Mouse (Mus musculus) stomach, embryonic 14.5 days (tissue): Measurements from ENCODE around the gene Hs6st1. TPM values are rescaled to one million over a fixed set of nuclear protein-coding genes. Genes with fewer than 3 reads are reported as not detected.
"Not testable (repeated sequence)": the region's sequence is repeated elsewhere in the genome, so short reads cannot be mapped to it uniquely, and the experiment has no call there.

Source experiments
- ATAC-seq: fragments of 200-750 bp; cut with Nextera tagmentation; 2 replicates; pipeline ENCODE4 v1.8.0; 2017; ENCODE audit warnings: low read depth, moderate TSS enrichment; ENCODE audit not compliant: insufficient number of reproducible peaks, insufficient read depth, low FRiP score
- H3K27ac ChIP-seq: fragments of 300-500 bp; sonication (generic); 2 replicates; pipeline ENCODE4 v1.5.1; 2014; ENCODE audit warnings: mild to moderate bottlenecking, low read length, moderate library complexity, mixed read lengths
- H3K27me3 ChIP-seq: fragments of 300-500 bp; sonication (generic); 2 replicates; pipeline ENCODE4 v1.6.1; 2014; ENCODE audit warnings: low read length, control low read depth, mixed read lengths; ENCODE audit not compliant: control insufficient read depth, insufficient read depth
- H3K36me3 ChIP-seq: fragments of 300-500 bp; sonication (generic); 2 replicates; pipeline ENCODE4 v1.6.1; 2014; ENCODE audit warnings: mild to moderate bottlenecking, control low read depth, low read length, moderate library complexity, mixed read lengths; ENCODE audit not compliant: control insufficient read depth, insufficient read depth
- H3K4me1 ChIP-seq: fragments of 300-500 bp; sonication (generic); 2 replicates; pipeline ENCODE4 v1.6.1; 2014; ENCODE audit warnings: low read length, control low read depth, mixed read lengths; ENCODE audit not compliant: control insufficient read depth, insufficient read depth
- H3K4me2 ChIP-seq: fragments of 300-500 bp; sonication (generic); replicated peaks from 2 replicates; pipeline ENCODE4 v1.6.1; 2014; ENCODE audit warnings: low read depth, low read length, control low read depth
- H3K4me3 ChIP-seq: fragments of 300-500 bp; sonication (generic); 2 replicates; pipeline ENCODE4 v1.5.1; 2014; ENCODE audit warnings: low read depth, low read length, control low read depth
- H3K9ac ChIP-seq: fragments of 300-500 bp; sonication (generic); replicated peaks from 2 replicates; pipeline ENCODE4 v1.6.1; 2014; ENCODE audit warnings: low read depth, mild to moderate bottlenecking, control low read depth, low read length, moderate library complexity, mixed read lengths
- H3K9me3 ChIP-seq: fragments of 300-500 bp; sonication (generic); 2 replicates; pipeline ENCODE4 v1.6.1; 2016; ENCODE audit warnings: low read depth, low read length, control low read depth; ENCODE audit not compliant: control insufficient read depth
- WGBS: fragments of 180-500 bp; shearing (Covaris S2); extraction: QIAGEN DNeasy Blood & Tissue Kit; methylation state at CpG from one replicate; pipeline ENCODE4 v1.1.7; 2014; 5-methylcytosine and 5-hydroxymethylcytosine counted together
- polyA plus RNA-seq: library from polyadenylated mRNA; unstranded; fragments of >200 nt; fragmentation: Nextera tagmentation; extraction: Ambion mirVana; gene quantifications from 2 replicates; pipeline ENCODE4 v1.2.1, GENCODE M21; 2014

Hs6st1 gene
- polyA plus RNA-seq = 8.0 and 8.5 TPM in 2 replicates

GRCm38 (mm10) chr1:36068076-36068475 is at the start of gene Hs6st1:
TSS of gene Hs6st1 (plus strand) at chr1:36068400.
- Histone ChIP-seq H3K4me2 (peak within 1 kb of the TSS; percentile 91), H3K27ac (peak within 1 kb of the TSS; percentile 58; the same call in 1 of the 2 replicates), H3K27me3 (no peaks in the 10 kb centered on the region), H3K36me3 (peaks cover 2% of the 10 kb centered on the region; the same call in 1 of the 2 replicates), H3K9ac (peak within 1 kb of the TSS; percentile 79), H3K9me3 (no peaks in the 10 kb centered on the region), H3K4me3 (peak within 1 kb of the TSS; percentile 76), H3K4me1 (peaks cover 39% of the 10 kb centered on the region; the same call in 1 of the 2 replicates)
- WGBS = 1% methylated on average over 38 of the region's 55 CpGs
- ATAC-seq = peak; percentile 89

GRCm38 (mm10) chr1:36018617-36019016 is 49.6 kb upstream of the Hs6st1 start:
- Histone ChIP-seq H3K9me3 (no peaks in the 10 kb centered on the region), H3K4me2 (no peak overlapping the region), H3K9ac (no peak overlapping the region), H3K27ac (no peak overlapping the region), H3K4me3 (no peak overlapping the region), H3K27me3 (no peaks in the 10 kb centered on the region), H3K36me3 (no peaks in the 10 kb centered on the region), H3K4me1 (peaks cover 11% of the 10 kb centered on the region)
- WGBS = 85% methylated on average over 4 of the region's 4 CpGs
- no peak for ATAC-seq

GRCm38 (mm10) chr1:36019161-36019560 is 49.0 kb upstream of the Hs6st1 start:
- 86% methylated on average over 2 of the region's 2 CpGs for WGBS
- Histone ChIP-seq H3K27ac (no peak overlapping the region), H3K27me3 (no peaks in the 10 kb centered on the region), H3K9me3 (no peaks in the 10 kb centered on the region), H3K4me1 (peaks cover 11% of the 10 kb centered on the region), H3K4me3 (no peak overlapping the region), H3K36me3 (no peaks in the 10 kb centered on the region), H3K4me2 (no peak overlapping the region), H3K9ac (no peak overlapping the region)
- ATAC-seq = no peak

DNA sequence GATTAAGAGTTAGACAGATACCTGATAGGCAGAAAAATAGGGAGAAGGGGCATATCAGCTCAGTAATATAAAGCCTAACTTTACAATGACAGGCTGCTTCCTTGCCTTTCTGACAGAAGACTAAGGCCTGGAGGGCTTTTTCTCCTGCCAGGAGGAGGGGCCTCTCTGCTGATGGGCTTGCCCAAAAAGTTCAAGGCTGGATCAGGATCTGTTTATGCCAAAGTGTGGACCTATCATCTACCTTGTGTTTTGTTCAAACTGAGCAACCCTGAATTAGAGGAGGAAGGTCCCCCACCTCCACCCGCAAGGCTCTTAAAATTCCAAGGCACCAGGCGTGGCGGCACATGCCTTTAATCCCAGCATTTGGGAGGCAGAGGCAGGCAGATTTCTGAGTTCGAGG is 47.9 kb upstream of the Hs6st1 start:
- Histone ChIP-seq H3K4me1 (peaks cover 11% of the 10 kb centered on the region), H3K4me2 (no peak overlapping the region), H3K27me3 (no peaks in the 10 kb centered on the region), H3K27ac (no peak overlapping the region), H3K36me3 (no peaks in the 10 kb centered on the region), H3K4me3 (no peak overlapping the region), H3K9me3 (no peaks in the 10 kb centered on the region), H3K9ac (no peak overlapping the region)
- no peak for ATAC-seq
- WGBS = 92% methylated on average over 4 of the region's 4 CpGs

DNA sequence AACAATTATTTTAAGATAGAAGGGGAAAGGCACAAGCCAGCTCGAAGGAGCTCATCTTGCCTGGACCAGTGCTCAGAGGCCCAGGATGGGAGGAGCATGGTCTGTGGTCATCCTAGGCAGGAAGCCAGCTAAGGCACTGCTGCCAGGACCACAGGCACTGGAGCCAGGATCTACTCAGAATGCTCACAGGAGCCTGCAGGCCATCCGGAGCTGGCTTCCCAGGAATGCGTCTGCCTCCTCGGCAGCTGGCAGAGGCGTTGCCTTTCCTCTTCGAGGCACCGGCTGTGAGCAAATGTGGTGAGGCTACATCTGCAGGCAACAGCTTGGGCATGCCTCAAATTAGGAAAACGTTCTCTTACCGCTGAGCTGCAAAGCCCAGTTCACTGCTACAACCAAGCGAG is 37.8 kb upstream of the Hs6st1 start:
- H3K4me1 ChIP-seq = no peaks in the 10 kb centered on the region
- H3K4me3 ChIP-seq = no peak overlapping the region
- WGBS = 35% methylated on average over 10 of the region's 10 CpGs
- no peak overlapping the region for H3K9ac ChIP-seq
- no peaks in the 10 kb centered on the region for H3K9me3 ChIP-seq
- peak overlapping the region; percentile 21; the same call in 1 of the 2 replicates for H3K27ac ChIP-seq
- H3K4me2 ChIP-seq = no peak overlapping the region
- no peaks in the 10 kb centered on the region for H3K27me3 ChIP-seq
- no peaks in the 10 kb centered on the region for H3K36me3 ChIP-seq
- no peak for ATAC-seq

GRCm38 (mm10) chr1:36038769-36039168 is 29.4 kb upstream of the Hs6st1 start:
- Histone ChIP-seq H3K9ac (no peak overlapping the region), H3K27me3 (no peaks in the 10 kb centered on the region), H3K27ac (no peak overlapping the region), H3K4me2 (no peak overlapping the region), H3K4me3 (no peak overlapping the region), H3K36me3 (no peaks in the 10 kb centered on the region), H3K4me1 (no peaks in the 10 kb centered on the region), H3K9me3 (no peaks in the 10 kb centered on the region)
- WGBS = 84% methylated on average over 8 of the region's 8 CpGs
- no peak for ATAC-seq

- Histone ChIP-seq H3K4me3 (no peak overlapping the region), H3K4me2 (no peak overlapping the region), H3K9ac (no peak overlapping the region), H3K27ac (no peak overlapping the region), H3K36me3 (no peaks in the 10 kb centered on the region), H3K27me3 (no peaks in the 10 kb centered on the region), H3K4me1 (no peaks in the 10 kb centered on the region), H3K9me3 (no peaks in the 10 kb centered on the region)
- WGBS = 79% methylated on average over 3 of the region's 3 CpGs
- ATAC-seq = no peak
Measured at GRCm38 (mm10) chr1:36042072-36042471, 26.1 kb upstream of the Hs6st1 start.

DNA sequence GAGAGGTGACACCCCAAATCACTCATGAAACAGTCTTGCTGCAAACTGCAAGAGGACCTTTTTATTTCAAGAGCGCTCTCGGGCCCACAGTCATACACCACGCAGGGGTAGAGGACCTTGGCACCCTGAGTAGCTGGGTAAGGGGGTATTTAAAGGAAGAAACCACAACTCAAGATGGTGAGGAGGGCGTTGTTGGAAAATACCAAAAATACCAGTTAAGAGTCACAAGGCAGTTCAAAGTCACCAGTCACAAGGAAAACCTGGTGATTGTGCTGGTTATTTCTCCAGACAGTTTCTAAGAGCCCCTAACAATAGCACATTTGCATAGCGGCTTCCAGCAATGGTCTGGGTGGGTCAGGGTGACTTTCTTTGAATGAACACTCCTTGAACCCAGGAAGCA is 24.4 kb upstream of the Hs6st1 start:
- H3K9me3 ChIP-seq, H3K4me2 ChIP-seq, H3K27ac ChIP-seq, H3K36me3 ChIP-seq, H3K9ac ChIP-seq, ATAC-seq, H3K4me3 ChIP-seq, H3K27me3 ChIP-seq, H3K4me1 ChIP-seq: not testable (repeated sequence)
- 98% methylated on average over 5 of the region's 5 CpGs for WGBS

- Histone ChIP-seq H3K36me3 (no peaks in the 10 kb centered on the region), H3K4me1 (no peaks in the 10 kb centered on the region), H3K27ac (no peak overlapping the region), H3K9ac (no peak overlapping the region), H3K9me3 (no peaks in the 10 kb centered on the region), H3K4me3 (no peak overlapping the region), H3K27me3 (no peaks in the 10 kb centered on the region), H3K4me2 (no peak overlapping the region)
- WGBS = 86% methylated on average over 4 of the region's 4 CpGs
- no peak for ATAC-seq
Measured at GRCm38 (mm10) chr1:36044288-36044687, 23.9 kb upstream of the Hs6st1 start.
